Mouse (Mus musculus) regulatory T cell (primary cell): ENCODE results near the gene Arhgap23.

Source experiments
- in situ Hi-C: fragments of 300-600 bp; cut with MboI, MseI; formaldehyde crosslinking; loops from one replicate; pipeline ENCODE4 v1.15.1; 2025; ENCODE audit warnings: high pct_unique_total_duplicates

Arhgap23 gene

DNA sequence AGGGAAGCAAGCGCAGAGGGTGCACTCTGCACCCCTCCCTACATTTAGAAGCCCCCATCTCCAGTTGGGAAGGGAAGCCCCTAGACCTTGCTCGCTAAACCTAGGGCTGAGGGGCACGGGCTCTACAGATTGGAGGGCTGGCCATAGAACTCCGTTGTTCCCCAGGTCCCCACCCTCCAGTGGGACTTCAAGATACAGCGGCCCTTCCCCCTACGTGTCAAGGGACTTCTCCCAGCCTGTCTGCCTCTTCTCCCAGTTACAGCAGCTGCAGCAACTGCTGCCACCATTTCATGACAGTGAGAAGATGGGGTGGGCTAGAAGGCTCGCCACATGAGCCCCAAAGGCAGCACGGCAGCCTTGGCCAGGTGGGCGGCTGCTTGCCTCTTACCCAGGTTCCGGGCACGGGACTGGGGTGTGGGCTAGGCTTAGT, 10.6 kb upstream of the Arhgap23 start:
- in situ Hi-C loops: no loop called here

DNA sequence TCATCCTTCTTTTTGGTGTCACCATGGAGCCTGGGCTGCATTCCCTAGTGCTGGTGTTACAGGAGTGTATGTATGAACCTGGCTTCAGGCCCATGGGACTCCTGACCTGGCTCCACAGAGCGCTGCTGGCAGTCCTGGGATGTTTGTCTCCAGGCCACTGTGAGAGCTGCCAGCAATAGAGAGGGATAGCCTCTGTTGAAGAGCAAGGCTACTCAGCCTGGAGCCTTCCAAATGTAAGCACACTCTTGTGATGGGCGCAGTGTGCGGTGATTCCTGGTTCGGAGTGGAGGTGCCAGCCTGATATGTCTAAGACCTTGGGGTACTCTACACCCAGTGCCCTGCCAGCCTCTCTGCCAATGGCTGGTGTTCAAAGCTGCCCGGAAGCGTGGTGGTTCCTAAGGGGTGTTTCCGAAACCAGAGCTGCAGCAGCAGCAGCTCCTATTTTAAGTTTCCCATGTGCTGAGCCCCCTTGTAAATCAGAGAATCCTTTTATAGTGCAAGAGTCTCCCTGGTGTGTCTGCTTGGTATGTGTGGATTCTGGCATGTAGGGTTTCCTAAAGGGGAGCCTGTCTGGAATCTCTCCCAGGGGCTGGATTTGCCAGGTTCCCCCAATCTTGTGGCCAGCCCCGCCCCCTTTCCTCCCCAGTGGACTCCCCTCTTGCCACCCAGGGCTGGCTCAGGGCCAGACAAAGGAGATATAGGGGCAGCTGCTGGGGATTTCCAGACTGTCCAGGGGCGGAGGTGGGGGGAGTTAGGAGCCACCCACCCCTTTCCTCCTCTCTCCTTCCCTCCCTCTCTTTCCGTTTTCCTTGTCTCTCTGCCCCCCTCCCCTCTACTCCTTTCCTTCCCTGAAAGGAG, 9.0 kb upstream of the Arhgap23 start:
- in situ Hi-C loops: no loop called here

DNA sequence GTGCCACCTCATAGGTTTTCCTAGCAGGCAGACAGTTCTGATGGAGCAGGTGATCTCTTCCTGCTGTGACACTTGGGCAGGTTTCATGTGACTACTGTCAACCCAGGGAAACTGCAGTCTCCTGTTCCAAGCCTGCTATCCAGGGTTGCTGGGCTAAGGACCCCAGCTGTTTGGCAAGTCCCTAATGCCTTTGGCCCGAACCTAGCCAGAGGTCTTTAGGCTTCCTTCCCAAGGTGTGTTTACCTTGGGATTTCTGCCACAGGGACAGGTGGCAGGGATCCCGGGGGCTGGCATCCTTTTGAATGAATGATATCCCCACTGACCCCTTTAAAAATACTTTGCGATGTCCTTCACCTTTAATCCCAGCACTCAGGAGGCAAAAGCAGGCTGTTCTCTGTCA, 7.9 kb upstream of the Arhgap23 start:
- in situ Hi-C loops: no loop called here

DNA sequence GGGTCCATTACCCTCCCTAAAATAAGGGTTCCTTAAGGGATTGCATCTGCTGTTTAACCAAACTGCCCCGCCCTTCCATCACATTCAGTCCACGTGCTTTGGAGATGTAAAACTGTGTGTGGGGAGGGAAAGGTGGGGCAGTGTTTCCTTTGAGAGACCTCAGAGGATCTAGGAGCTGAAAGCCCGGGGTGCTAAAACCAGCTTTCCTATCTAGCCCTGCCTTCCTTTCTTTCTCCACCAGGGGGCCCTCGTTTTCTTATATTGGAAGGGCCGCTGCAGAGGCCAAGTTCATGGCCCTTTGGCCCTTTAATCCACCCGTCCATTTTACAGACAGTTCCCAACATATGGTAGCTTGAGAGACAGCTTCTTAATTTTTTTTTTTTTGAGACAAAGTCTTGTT, 7.2 kb upstream of the Arhgap23 start:
- in situ Hi-C loops: no loop called here

DNA sequence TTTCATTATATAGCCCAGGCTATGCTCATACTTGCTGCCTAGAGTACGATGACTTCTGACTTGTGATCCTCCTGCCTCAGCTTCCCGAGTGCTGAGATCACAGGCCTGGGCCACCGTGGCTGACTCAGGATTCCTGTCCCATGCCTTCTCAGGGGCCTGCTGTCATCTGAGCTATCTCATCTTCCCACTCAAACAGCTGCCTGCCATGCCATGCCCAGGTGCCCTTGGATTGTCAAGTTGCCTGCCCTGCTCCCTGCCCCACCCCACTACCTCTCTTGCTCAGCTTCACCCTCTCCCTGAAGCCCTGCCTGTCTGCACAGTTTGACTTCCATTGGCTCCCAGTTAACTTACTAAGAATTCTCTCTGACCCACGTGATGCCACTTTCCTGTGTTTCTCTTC, 4.4 kb upstream of the Arhgap23 start:
- in situ Hi-C loops: loop anchor here (10.0 kb wide), 1 partner anchor 914 kb away; the partner anchor contains the start of gene Neurod2

DNA sequence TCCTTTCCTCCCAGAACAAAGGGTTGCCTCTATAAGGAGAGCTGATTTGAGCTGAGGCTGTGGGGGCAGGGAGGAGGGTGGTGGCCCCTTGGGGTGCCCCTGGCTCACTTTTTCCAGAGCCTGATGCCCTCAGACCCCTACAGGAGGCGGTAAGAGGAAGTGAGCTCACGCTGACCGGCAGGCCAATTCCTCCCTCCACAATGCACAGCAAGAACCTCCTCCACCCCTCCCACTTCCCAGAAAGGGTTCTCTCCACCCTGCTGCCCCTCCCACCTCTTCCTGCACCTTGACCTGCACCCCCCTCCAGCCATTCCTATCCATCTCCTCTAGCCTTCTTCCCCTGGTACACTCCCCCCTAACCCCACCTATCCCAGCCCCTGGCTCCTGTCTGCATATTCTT, 3.2 kb upstream of the Arhgap23 start:
- in situ Hi-C loops: loop anchor here (10.0 kb wide), 1 partner anchor 913 kb away; the partner anchor contains the start of gene Neurod2

DNA sequence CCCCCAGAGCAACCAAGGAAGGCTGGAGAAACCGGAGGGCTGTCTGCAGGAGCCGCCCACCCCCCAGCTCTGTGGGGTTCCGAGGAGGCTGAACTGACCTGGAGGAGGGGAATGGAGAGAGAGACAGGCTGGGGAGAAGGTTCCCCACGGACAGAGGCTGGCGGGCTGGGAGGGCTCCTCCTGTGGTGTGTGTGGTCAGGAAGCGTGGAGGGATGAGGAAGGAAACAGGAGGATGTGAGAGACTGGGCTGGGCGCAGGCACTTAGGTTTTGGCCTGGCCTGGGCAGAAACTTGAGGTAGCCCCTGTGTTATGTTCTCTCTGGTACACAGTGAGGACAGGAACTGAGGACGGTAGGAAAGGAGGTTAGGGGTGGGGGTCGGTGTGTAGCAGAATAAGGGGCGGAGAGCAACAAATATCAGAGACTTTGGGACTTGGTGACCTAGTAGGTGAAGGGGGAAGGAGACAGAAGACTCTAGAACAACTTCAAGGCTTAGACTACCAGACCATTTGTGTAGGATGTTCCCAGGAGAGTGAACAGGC, 2.5 kb upstream of the Arhgap23 start:
- in situ Hi-C loops: loop anchor here (10.0 kb wide), 1 partner anchor 912 kb away; the partner anchor contains the start of gene Neurod2

DNA sequence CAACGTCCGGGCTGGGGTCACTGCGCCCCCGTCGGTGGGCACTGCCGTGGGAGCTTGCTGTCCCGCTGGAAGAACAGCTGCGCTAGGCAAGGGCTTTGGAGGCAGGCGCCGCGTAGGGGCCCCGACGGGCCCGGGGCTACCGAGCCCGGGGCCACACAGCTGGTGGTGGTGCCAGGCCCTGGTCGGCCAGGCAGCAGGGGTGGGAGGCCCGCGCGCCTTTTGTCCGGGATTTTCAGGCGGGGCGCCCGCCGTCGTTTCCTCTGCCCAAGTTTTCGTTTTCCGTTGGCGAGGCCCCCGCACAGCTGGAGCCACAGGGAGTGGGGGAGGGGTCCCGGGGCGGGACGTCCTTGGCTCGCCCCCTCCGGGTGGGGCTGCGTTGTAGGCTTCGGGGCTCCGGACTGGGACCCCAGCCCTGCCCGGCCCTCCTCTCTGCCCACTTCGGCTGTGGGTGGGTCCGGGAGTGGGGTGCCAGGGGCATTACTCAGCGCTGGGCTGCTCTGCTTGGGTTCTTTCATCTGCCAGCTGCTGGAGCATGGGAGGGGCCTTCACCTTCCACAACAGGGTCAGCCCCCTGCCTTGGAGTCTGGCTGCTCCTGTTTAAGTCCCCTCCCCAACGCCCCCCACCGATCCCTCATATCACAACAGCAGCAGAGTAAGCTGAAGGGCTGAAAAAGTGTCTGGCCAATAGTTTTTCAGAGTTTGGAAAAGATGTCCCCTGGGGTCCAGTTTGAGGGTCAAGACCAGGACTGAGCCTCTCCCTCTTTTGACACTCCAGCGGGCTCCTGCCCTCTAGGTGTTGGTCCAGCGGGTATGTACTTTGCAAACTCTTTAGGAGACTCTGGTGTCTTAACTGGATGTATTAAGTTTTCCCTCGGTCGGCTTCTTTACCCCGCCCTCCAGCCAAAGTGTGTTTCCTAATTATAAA, 641 bp downstream of the Arhgap23 start:
- in situ Hi-C loops: loop anchor here (10.0 kb wide), 1 partner anchor 909 kb away; the partner anchor contains the start of gene Neurod2

DNA sequence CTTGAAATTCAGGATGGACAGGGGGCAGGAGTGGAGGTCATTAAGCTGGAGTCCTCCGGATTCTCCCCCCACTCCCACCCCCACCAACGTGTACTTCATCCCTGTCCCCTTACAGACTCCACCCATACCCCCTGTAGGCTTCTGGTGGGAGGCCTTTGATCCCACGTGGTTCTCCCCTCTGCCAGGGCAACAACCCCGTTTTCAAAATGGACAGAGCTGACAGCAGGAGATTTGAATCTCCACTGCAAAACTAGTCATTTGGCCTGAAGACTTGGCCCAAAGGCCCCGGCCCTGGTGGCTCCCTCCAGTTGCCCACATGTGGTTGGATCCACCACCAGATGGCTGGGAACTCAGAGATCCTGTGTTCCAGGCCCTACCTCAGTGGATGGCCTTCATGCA, 1.3 kb downstream of the Arhgap23 start:
- in situ Hi-C loops: loop anchor here (10.0 kb wide), 1 partner anchor 908 kb away; the partner anchor contains the start of gene Neurod2

DNA sequence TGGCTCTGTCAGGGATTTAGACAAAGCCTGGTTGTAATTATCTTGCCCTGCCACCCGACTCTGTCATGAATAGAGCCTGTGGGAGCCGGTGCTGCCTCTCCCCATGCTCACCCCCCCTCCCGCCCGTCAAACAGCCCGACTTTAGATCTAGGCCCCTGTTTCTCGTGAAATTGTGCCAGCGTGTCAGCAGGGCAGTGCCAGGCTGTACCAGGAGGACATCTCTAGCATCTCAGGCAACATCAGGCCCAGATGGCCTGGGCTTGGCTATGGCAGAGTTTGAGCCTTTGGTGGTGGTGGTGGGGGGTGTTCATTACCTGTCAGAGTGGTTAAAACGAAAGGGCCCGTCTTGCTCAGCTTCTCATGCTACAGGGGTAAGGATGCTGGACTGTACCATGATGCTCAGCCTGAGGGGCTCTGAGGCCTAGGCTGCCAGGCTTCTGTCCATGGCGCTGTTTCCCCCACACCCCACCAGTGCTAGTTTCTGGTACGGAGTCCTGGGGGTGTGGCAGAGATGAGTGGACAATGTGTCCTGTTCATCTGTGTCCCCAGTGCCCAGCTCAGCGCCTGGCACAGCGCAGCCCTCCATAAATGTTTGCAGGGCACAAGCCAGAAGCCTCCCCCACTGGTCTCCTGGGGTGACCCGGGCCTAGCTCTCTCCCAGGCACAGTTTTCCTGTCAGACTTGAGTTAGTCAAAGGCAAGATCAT, 3.7 kb downstream of the Arhgap23 start:
- in situ Hi-C loops: loop anchor here (10.0 kb wide), 1 partner anchor 906 kb away; the partner anchor contains the start of gene Neurod2

DNA sequence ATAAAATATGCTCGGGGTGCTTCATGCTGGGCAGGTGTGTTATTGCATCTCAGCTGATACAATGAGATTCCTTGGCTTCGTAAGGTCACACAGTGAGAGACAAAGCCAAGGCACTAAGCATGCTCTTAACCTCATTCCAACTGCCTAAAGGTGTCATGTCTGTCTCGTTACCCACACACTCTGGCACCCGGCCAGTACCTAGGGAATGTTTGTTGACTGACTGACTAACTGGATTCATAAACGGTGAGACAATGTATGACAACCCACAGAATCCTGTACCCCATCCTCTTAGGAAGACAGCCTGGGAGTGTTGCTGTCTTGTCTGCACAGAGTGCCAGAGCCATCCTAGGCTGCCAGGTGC, 4.2 kb downstream of the Arhgap23 start:
- in situ Hi-C loops: loop anchor here (10.0 kb wide), 1 partner anchor 905 kb away; the partner anchor contains the start of gene Neurod2

DNA sequence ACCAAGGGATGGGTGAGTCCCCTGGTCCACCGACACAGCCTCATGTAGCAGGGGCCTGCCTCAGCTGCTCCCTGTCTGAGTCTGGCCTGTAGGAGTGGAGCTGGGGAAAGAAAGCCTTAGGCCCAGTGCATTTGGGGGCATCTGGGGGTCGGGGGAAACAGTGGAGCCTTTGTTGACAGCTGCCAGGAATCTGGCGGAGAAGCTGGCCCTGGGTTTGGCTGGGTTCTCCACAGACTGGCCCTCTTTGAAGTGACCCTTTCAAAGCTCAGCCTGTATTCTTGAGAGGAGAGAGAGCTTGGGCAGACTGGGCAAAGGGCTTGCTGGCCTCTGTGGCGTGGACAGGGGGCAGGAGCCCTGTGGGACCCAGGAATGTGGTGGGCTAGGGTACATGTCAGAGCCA, 7.2 kb downstream of the Arhgap23 start:
- in situ Hi-C loops: no loop called here

DNA sequence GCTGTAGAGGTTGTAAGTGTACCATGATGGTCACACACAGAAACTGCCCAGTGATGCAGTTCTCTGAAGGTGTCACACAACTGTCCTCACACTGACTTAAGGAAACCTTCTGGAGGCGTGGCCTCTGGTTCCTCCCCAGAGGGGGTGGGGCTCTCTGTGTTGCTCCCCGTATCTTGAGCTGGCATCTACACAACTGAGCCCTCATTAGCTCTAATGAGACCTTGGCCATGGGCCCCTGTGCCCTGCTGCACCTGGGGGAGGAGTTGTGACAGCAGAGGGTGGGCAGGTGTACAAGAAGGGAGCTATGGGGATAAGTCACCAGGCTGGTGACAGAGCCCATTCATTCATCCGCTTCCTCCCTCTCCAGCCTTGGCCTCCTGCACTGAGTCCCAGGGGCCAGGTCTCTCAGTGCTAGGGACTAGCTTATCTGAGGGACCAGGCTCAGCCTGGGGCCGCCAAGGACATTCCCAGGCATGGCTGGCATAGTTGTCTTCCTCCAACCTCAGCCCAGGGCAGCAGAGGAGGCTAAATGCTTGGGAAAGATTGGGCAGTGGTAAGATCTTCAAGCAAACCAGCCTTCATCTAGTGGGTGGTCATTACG, 8.9 kb downstream of the Arhgap23 start:
- in situ Hi-C loops: no loop called here

DNA sequence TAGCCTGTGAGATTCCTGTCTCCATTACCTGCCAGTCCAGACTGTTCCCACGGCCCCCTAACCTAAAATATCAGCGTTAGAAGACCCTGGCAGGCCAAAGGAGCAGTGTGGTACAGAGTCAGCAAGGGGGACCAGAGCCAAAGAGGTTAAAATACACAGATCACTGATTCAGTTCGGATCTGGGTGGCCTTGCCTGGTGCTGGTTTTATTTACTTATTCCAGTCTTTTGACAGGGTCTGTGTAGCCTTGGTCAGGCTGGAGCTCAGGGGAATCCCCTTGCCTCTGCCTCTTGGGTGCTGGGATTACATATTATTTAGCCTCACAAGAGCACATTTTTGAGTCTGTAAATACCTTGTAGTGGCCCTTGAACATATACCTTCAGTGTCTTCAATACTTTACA, 9.5 kb downstream of the Arhgap23 start:
- in situ Hi-C loops: loop anchor here (5.0 kb wide), 1 partner anchor 63 kb away; the partner anchor contains the start of gene Socs7

DNA sequence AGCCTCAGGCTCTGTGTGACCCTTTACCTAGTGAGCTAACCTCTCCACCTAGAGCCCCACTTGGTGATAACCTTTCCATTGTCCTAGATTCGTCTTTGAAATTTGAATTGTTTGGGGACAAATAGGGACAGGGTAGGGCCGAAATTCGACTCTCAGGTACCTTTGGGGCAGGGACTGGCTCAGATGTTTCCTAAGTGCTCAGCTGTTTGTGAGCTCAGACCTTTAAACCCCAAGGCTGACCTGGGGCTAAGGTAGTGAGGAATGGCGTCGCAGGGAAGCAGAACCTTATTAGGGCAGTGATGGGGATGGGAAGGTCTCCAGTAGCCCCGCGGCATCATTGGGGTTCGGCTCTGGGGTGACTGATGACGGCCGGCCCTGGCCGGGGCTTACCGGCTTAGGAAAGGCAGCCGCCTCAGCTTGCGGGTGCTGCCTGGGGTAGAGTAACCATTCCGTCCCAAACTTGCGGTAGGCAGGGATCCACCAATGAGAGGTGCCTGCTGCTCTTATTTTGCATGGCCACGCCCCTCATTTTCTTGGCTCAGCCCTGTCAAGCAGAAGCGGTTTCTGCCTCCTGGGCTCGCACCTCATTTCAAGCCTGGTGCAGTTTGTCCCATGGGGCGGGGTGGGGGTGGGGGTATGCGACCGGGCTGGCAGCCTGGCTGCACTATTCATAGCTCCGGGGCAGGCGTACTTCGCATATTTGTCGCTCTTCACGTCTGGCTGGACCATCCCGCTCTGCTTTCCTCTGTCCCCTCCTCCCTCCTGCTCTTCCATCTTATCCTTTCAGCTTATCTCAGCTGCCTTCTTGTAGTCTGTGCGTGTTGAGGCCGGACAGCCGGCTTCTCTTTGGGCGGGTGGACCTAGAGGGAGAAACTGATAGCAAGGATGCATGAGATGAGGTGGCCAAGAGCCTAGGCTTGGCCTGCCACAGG, 12.7 kb downstream of the Arhgap23 start:
- in situ Hi-C loops: loop anchor here (5.0 kb wide), 1 partner anchor 66 kb away; the partner anchor contains the start of gene Socs7

DNA sequence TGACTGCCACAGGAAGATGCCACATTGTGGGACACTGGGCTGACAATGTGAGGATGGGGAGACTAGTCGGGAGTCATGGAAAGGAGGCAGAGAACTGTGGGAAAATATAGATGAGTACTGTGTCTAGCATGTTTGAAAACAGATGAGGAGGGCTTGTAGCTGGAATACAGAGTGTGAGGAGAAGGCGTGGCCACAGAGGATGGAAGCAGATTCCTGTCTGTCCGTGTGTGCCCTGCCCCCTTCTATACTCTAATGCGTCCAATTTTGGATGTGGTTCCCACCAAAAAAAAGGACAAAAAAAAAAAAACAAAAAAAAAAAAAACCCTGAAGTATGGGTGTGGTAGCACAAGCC, 13.4 kb downstream of the Arhgap23 start:
- in situ Hi-C loops: loop anchor here (5.0 kb wide), 1 partner anchor 66 kb away; the partner anchor contains the start of gene Socs7

DNA sequence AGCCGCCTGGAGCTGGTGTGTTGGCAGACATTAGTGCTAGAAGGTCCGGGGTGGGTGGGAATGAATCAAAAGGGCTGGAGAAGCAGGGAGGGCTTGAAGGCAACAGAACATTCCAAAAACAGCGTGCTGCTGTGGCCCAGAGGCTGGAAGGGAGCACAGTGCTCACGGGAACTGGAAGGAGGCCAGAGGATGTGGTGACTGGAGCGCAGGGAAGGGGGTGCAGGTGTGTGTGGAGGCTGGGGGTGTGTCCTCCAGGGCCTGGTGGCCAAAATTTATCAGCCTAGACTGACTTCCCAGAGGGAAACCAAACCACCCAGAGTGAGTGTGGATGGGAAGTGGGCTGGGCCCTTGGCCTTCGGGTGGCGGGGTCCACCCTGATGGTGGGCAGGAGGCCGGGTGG, 14.3 kb downstream of the Arhgap23 start:
- in situ Hi-C loops: loop anchor here (5.0 kb wide), 1 partner anchor 67 kb away; the partner anchor contains the start of gene Socs7

DNA sequence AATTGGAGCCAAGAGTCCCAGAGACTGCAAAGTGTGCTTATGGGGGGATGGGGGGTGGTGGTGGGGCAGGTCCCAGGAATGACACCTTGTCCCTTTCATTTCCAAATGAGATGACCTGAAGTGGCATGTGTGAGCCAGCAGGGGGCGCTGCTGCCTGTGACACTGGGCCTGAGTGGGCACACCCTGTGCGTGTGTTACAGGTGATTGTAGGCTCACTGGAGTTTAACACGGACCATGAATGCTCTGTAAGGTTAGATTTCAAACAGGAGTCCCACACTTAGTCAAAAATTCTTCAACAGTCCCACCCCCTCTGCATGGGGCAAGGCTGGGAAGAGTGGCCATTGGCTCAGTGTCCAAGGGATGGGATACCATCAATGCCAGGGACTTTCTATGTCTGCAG, 16.7 kb downstream of the Arhgap23 start:
- in situ Hi-C loops: no loop called here

DNA sequence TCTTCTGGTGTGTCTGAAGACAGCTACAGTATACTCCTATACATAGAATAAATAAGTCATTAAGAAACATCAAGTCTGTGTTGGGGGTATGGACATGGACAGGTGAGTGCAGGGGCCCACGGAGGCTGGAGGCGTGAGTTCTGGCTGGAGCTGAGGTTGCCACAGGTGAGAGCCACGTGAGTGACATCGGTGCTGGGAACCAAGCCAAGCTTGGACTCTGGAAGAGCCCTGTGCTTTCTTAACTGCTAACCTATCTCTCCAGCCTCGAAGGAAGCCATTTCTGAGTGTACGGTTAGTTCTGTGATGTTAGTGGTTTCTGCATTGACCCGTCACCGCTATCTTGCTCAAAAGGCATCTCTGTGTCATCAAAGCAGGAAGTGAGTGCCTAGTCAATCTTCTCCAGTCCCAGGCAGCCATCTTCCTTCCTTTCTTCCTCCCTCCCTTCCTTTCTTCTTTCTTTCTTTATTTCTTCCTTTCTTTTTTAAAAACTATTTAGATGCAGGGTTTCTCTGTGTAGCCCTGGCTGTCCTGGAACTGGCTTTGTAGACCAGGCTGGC, 17.7 kb downstream of the Arhgap23 start:
- in situ Hi-C loops: no loop called here
